Mouse (Mus musculus) ovary, adult 18-20 months (tissue): ENCODE measurements around the gene Tmem237.

Experiments used
- DNase-seq: peaks from one replicate; pipeline ENCODE4 v3.0.0; 2022; ENCODE audit warnings: low spot score, mixed read lengths

The Tmem237 gene

DNA sequence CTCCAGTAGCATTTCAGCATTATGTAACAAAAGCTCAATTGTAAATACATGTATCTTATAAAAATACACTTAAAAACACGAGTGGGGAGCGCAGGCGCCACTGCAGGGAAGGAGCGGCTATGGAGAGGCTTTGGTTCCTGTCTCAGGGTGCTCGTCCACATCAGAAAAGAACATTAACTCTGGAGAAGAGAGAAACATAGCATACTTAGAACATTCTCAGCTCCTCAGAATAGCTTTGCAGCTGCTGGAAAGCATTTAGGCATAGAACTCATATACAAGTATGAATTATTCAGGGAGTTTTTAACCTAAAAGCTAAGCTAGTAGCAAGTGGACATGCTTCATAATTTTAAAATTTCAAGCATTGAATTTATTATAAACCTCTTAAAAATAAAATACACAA, 19.2 kb downstream of the Tmem237 start:
- no peak for DNase-seq

DNA sequence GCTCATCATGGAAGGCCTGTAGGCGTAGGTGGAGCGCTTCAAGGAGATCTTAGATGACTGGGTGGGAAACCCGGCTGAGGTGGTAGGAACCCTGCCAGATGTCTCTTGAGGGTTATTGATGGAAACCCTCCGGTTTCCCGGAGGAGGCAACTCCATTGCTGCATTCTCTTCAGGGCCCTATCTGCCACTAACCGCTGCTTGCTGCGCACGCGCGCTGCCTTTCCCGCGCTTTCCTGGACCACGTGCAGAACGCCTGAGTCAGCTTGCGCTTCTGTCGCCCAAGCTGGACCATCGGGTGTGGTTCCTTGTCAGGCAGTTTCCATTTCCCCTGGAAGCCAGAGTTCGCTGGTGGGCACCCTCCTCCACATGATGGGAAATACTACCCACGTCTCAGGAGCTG, 25.5 kb downstream of the Tmem237 start, which contains the start of gene C2cd6:
TSS of gene C2cd6 (minus strand) at position 196 of the 400 bp plus-strand sequence.
- DNase-seq, result no peak

DNA sequence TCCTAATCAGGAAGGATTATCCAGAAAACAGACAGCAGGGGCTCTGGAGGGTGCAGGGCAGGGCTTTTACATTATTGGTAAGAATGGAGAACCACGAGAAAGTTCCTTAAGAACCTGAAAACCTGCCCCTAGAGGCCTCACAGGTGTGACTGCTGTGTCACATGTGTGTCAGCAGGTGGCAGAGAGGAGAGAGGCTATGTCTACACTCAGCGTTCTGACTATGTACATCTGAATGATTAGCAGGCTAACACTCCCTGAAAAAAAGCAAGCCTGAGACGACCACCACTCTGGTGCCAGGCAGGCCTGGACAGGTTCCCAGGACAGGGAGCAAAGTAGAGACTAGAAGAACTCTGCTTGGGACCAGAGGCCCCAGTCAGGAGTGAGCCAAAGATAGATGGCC, 49.3 kb downstream of the Tmem237 start:
- DNase-seq, result no peak

DNA sequence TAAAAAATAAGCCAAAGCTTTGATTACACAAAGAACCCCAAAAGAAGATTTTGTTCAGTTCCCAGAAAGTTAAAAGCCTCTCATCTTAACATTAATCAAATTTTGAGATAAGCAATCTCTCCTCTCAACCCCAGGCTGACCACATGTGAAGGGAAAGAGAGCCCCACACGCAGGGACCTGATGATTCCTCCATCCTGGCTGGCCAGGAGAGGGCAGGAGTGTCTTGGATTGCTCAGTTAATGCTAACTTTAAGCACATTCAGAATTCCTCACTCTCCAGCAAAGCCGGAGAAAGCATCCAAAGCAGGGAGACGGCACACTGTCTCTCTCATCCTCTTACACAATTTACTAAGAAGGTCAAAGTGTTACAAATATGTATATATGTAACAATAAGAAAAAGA, 52.2 kb downstream of the Tmem237 start:
- no peak for DNase-seq

DNA sequence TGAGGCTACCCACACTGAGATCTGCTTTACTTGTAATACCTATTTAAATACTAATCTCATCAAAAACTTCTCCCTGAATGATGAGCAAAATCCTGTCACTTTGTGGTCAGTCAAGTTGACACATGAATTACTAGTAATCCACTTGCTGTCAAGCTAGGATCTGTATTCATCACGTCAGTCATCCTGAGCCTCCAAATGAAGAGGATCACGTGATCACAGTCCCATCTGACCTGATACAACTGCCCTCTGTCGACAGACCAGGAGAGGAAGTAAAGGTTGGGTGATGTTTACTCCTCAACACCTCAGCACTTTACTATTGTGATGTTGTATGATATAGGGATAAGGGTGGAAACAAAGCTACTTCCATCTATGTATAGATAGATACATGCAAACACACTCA, 56.5 kb downstream of the Tmem237 start:
- DNase-seq, result no peak

DNA sequence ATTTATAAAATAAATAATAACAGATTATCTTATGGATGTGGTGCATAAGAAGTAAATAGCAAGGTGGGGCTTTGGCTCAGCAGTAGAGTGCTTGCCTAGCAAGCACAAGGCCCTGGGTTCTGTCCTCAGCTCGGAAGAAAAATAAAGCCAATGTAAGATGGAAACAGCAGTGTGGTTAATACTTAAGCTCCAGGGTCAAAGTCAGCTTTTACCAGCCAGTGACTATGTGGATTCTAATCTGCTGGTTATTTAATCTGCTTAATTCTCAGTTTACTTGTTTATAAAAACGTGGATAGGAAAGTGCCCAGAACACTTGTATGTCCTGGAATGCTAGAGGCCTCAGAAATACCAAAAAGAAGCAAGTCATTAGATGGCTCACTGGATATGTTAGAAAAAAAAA, 63.3 kb downstream of the Tmem237 start:
- DNase-seq, result no peak

DNA sequence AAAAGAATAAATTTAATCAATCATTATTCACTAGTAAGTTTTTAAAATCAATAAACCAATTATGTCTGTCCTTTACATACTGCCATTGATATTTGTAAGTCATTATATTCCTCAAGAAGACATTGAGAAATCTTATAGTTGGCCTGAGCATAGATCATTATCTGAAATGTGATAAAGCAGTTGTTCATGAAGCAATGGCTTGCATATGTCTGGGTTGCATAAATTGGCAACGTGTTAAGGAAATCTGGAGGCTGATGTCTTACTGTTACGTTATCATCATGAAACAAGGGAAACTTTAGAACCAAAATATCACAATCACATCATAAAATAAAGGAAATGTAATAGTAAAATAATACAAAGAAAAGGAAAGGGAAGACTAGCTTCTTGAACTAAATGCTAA, 68.9 kb downstream of the Tmem237 start:
- DNase-seq, result no peak
